Mouse (Mus musculus): Measurements from ENCODE around the gene Tmem59l. TPM values are rescaled to one million over a fixed set of nuclear protein-coding genes. Genes with fewer than 3 reads are reported as not detected.

Gene Tmem59l
- 0.82 TPM for polyA plus RNA-seq (2014; fragmentation: Illumina TruSeq; extraction: RNeasy Lipid Tissue Mini Kit (QIAGEN cat#74804); ENCODE audit: low read depth, low replicate concordance)

DNA sequence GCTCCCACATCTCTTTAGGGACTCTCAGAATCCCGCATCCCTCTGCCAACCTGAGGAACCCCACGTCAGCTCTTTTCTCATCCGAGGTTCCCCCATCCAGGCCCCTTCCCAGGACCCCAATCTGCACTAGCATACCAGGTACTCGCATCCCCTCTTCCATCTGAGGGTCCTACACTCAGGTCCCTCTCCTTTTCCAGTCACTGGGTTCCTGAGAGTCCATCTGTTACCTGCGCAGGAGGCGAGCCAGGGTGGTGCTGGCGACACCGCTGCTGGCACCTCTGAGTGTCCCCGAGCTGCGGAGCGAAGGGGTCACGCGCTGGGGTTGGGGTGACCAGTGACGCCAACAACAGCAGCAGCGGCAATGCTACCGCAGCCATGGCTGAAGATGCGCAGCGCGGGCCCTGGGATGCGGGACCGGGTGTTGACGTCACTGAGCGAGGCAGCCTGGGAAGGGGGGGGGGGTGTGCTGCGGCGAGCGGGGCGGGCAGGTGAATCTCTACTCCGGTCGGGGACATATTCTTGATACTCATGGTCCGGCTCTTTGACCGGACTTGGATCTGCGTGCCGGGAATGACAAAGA lies at the start of gene Tmem59l:
Tmem59l (minus strand) TSS at position 418 of the 580 bp plus-strand sequence.

DNA sequence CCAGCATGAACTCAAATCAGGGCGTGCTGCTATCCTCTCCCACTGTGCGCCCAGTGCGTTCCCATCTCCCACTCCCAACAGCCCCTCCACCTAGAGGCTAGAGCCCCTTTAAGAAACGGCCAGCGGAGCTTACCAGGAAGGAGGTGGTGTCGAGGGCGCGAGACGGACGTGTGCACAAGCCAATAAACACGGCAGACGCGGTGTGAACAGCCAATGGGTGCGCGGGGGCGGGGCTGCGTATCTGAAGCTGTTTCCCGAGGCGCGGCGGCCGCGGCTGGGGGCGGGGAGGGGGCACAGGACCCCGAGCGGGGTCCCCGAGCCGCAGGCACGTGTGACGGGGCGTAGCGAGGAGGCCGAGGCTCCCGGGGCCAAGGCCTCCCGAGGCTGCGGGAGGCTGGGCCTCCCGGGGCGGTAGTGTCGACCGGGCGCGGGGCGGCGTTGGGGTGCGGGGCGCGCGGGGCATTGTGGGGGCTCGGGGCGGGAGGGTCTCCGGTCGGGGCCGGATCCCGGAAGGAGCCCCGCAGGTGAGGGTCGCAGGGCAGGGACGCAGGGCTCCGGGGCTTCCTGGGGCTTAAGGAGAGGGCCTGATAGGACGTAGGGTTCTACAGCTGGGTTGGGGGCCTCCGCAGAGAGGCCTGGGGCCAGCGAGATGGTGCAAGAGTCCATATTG lies 40.5 kb upstream of the Tmem59l start, which contains the start of the genes Fkbp8 and Kxd1:
Fkbp8 (plus strand) TSS at position 213 of the 670 bp plus-strand sequence.
Kxd1 (minus strand) TSS at position 445 of the 670 bp plus-strand sequence.

DNA sequence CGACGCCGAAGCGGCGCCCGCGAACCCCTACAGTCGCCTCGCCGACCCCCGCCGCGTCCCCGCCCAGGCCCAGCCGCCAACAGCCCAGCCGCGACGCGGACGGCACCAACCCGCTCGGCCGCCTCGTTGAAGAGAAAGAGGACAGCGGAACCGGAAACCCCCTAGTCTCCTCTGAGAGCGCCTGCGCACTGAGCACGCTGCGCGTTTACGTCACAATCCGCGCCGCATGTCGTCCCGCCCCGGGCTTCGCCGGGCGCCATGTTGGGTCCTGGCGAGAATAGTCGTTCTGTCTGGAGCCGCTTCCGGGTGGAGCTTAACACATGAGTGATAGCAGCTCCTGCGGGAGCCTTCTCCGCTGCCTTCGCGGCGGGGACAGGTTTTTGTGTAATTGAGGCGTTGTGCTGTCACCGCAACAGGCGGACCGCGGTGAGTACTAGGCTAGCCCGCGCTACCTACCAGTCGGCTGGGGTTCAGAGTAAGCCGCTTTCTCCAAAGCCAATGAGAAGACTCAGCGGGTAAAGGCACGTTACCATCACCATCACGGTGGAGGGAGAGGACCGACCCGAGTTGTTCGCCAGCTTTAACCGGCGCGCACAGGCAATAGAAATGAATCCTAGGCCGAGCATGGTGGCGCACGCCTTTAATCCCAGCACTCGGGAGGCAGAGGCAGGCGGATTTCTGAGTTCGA lies 23.2 kb upstream of the Tmem59l start, which contains the start of gene Uba52:
Uba52 (minus strand) TSS at position 574 of the 688 bp plus-strand sequence.

DNA sequence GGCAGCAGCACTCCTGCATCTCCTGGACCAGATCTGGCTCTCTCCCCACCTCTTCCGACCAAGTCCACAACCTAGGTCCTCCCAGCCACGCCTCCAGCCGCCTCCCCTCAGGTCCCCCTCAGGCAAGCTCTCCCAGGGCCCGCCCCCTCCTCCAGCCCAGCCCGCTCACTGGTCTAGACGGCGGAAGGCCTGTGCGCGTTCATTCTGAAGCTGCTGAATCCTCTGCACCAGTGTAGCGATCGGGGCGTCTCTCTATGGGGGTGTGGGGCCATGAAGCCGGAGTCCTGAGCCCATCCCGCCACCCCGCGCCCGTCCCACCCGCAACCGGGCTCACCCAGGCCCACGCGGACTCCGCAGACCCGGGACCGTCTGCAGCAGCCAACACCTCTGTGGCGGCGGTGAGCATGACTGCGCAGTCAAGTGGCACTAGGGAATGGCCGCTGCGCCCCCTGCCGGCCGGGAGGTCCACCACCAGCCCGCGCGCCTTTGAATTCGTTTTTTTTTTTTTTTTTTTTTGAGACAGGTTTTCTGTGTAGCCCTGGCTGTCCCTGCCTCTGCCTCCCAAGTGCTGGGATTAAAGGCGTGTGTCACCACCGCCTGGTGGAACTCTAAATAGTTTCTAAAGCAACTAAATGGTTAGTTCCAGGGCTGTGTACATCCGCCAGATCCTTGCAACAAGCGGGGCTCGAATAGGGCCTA lies 19.3 kb upstream of the Tmem59l start, which contains the start of gene Rex1bd:
Rex1bd (minus strand) TSS at position 425 of the 699 bp plus-strand sequence.

DNA sequence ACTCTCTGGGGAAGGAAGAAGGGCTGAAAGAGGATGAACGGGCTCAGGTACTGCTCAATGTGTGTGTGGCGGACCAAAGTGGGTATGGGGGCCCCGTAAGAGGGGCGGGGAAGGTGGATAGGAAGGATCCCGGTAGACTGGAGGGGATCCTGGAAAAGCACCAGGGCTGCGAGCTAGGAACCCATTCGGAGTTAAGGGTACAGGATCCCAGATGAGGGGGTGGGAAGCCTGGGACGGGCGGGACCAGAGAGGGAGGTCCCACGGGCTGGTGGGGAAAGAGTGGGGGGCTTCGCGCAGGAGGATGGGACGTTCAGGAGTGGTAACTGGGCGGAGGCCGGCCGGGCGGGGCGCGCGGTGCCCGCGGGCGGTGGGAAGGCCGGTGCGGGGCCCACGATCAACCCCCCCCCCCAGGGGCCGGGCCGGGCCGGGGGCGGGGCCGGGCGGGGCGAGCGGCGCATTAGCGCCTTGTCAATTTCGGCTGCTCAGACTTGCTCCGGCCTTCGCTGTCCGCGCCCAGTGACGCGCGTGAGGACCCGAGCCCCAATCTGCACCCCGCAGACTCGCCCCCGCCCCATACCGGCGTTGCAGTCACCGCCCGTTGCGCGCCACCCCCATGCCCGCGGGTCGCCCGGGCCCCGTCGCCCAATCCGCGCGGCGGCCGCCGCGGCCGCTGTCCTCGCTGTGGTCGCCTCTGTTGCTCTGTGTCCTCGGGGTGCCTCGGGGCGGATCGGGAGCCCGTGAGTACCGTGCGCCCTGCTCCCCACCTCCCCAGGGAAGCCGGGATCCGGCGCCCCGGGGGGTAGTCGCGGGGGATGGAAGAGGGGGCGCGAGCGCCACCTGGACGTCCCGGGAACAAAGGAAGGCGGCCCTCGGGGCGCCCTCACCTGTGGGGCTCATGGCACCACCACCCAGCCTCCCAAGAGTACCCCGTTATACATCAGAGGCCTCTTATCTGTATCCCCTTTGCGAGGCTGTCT lies 5.8 kb upstream of the Tmem59l start, which contains the start of gene Crlf1:
Crlf1 (plus strand) TSS at position 495 of the 977 bp plus-strand sequence.

DNA sequence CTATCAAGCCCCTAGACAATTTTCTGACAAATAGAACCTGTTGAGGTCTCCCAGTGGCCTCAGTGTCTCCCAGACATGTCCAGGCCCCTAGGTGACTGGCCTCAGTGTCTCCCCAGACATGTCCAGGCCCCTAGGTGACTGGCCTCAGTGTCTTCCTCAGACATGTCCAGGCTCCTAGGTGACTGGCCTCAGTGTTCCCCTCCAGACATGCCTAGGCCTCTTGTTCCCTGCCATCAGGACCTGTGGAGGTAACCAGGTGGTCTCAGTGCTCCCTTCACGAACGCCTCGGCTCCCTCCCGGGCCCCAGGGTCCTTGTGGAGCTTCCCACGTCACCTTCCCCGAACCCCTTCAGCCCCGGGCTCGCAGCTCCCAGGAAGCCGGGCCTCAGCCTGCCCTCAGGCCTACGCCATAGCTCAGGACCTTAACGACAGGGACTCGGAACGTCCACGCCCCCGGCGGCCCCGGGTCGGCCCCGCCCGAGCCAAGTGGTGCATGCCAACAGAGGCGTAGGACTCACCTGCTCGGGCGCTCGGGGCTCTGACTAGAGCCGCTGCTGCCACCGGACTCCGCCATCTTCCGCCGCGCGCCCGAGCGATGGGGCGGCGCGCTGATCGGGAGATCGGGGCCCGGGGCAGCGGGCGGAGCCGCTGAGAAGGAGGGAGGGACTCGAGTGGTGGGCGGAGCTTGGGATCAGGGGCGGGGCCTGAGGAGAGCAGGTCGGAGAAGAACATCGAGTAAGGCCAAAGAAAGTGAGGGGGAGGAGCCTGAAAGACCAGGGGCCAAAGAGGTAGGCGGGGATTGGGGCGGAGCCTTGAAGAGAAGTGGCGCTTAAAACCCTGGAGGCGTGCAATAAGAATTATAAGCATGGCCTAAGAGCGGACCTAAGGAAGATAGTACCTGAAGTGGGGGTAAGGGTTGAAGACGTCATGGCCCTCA lies 10.6 kb downstream of the Tmem59l start, which contains the start of gene Klhl26:
Klhl26 (minus strand) TSS at position 636 of the 936 bp plus-strand sequence.

DNA sequence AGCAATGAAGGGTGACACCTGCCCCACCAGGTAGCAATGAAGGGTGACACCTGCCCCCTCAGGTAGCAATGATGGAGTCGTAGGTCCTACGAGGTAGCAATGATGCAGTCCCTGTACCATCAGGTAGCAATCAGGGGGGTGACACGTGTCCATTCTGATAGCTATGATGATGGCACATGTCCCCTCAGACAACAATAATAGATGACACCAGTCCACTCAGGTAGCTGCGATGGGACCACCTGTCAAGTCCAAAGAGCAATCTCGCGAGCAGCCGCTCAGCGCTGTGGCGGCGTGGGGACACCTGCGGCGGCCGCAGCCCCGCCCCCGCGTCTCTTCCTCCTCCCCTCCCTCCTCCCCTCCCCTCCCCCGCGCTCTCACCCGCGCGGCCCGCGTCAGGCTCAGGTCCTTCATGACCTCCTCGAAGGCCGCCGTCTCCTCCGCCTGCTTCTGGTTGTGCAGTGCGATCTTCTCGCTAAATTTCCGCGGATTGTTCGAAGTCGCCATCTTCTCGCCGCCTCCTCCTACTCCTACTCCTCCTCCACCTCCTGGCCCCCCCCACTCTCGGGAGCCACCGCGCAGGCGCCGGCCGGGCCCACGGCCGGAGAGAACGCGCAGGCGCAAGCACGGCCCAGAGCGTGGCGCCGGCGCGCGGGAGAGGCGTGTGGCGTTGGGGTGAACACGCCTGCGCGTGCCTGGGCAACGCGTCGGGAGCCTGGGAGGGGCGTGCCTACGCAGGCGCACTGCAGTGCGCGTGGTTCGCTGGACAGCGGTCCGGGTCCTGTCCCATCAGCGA lies 47.9 kb downstream of the Tmem59l start, which contains the start of gene Crtc1:
Crtc1 (minus strand) TSS at position 525 of the 793 bp plus-strand sequence.

Other genes starting within 250 kb of the Tmem59l start
- gene Homer3, start 204.5 kb downstream of the Tmem59l start, polyA plus RNA-seq (2014; fragmentation: Illumina TruSeq; extraction: RNeasy Lipid Tissue Mini Kit (QIAGEN cat#74804); ENCODE audit: low read depth, low replicate concordance) = not detected
- 4.1 TPM for gene Ddx49, start 184.9 kb downstream of the Tmem59l start, polyA plus RNA-seq (2014; fragmentation: Illumina TruSeq; extraction: RNeasy Lipid Tissue Mini Kit (QIAGEN cat#74804); ENCODE audit: low read depth, low replicate concordance)
- 0.82 TPM for gene Cope, start 184.8 kb downstream of the Tmem59l start, polyA plus RNA-seq (2014; fragmentation: Illumina TruSeq; extraction: RNeasy Lipid Tissue Mini Kit (QIAGEN cat#74804); ENCODE audit: low read depth, low replicate concordance)
- not detected for gene Cers1, start 171.6 kb downstream of the Tmem59l start, polyA plus RNA-seq (2014; fragmentation: Illumina TruSeq; extraction: RNeasy Lipid Tissue Mini Kit (QIAGEN cat#74804); ENCODE audit: low read depth, low replicate concordance)
- gene Gdf1, start 157.5 kb downstream of the Tmem59l start, polyA plus RNA-seq (2014; fragmentation: Illumina TruSeq; extraction: RNeasy Lipid Tissue Mini Kit (QIAGEN cat#74804); ENCODE audit: low read depth, low replicate concordance) = not detected
- gene Upf1, start 134.1 kb downstream of the Tmem59l start, polyA plus RNA-seq (2014; fragmentation: Illumina TruSeq; extraction: RNeasy Lipid Tissue Mini Kit (QIAGEN cat#74804); ENCODE audit: low read depth, low replicate concordance) = 4.0 TPM
- not detected for gene Comp, start 113.8 kb downstream of the Tmem59l start, polyA plus RNA-seq (2014; fragmentation: Illumina TruSeq; extraction: RNeasy Lipid Tissue Mini Kit (QIAGEN cat#74804); ENCODE audit: low read depth, low replicate concordance)
- 2.6 TPM for gene Crtc1, start 47.8 kb downstream of the Tmem59l start, polyA plus RNA-seq (2014; fragmentation: Illumina TruSeq; extraction: RNeasy Lipid Tissue Mini Kit (QIAGEN cat#74804); ENCODE audit: low read depth, low replicate concordance)
- gene Klhl26, start 10.4 kb downstream of the Tmem59l start, polyA plus RNA-seq (2014; fragmentation: Illumina TruSeq; extraction: RNeasy Lipid Tissue Mini Kit (QIAGEN cat#74804); ENCODE audit: low read depth, low replicate concordance) = 5.4 TPM
- not detected for gene Crlf1, start 5.8 kb upstream of the Tmem59l start, polyA plus RNA-seq (2014; fragmentation: Illumina TruSeq; extraction: RNeasy Lipid Tissue Mini Kit (QIAGEN cat#74804); ENCODE audit: low read depth, low replicate concordance)
- not detected for gene Rex1bd, start 19.4 kb upstream of the Tmem59l start, polyA plus RNA-seq (2014; fragmentation: Illumina TruSeq; extraction: RNeasy Lipid Tissue Mini Kit (QIAGEN cat#74804); ENCODE audit: low read depth, low replicate concordance)
- gene Uba52, start 23.4 kb upstream of the Tmem59l start, polyA plus RNA-seq (2014; fragmentation: Illumina TruSeq; extraction: RNeasy Lipid Tissue Mini Kit (QIAGEN cat#74804); ENCODE audit: low read depth, low replicate concordance) = 3.9 TPM
- gene Fkbp8, start 40.4 kb upstream of the Tmem59l start, polyA plus RNA-seq (2014; fragmentation: Illumina TruSeq; extraction: RNeasy Lipid Tissue Mini Kit (QIAGEN cat#74804); ENCODE audit: low read depth, low replicate concordance) = 5.1 TPM
- 8.0 TPM for gene Kxd1, start 40.6 kb upstream of the Tmem59l start, polyA plus RNA-seq (2014; fragmentation: Illumina TruSeq; extraction: RNeasy Lipid Tissue Mini Kit (QIAGEN cat#74804); ENCODE audit: low read depth, low replicate concordance)
- 0.58 TPM for gene Ell, start 52.1 kb upstream of the Tmem59l start, polyA plus RNA-seq (2014; fragmentation: Illumina TruSeq; extraction: RNeasy Lipid Tissue Mini Kit (QIAGEN cat#74804); ENCODE audit: low read depth, low replicate concordance)
- 0.29 TPM for gene Isyna1, start 107.0 kb upstream of the Tmem59l start, polyA plus RNA-seq (2014; fragmentation: Illumina TruSeq; extraction: RNeasy Lipid Tissue Mini Kit (QIAGEN cat#74804); ENCODE audit: low read depth, low replicate concordance)
- not detected for gene Ssbp4, start 121.5 kb upstream of the Tmem59l start, polyA plus RNA-seq (2014; fragmentation: Illumina TruSeq; extraction: RNeasy Lipid Tissue Mini Kit (QIAGEN cat#74804); ENCODE audit: low read depth, low replicate concordance)
- gene Lrrc25, start 128.8 kb upstream of the Tmem59l start, polyA plus RNA-seq (2014; fragmentation: Illumina TruSeq; extraction: RNeasy Lipid Tissue Mini Kit (QIAGEN cat#74804); ENCODE audit: low read depth, low replicate concordance) = not detected
- not detected for gene Gdf15, start 145.1 kb upstream of the Tmem59l start, polyA plus RNA-seq (2014; fragmentation: Illumina TruSeq; extraction: RNeasy Lipid Tissue Mini Kit (QIAGEN cat#74804); ENCODE audit: low read depth, low replicate concordance)
- 55.2 TPM for gene Pgpep1, start 173.0 kb upstream of the Tmem59l start, polyA plus RNA-seq (2014; fragmentation: Illumina TruSeq; extraction: RNeasy Lipid Tissue Mini Kit (QIAGEN cat#74804); ENCODE audit: low read depth, low replicate concordance)
- not detected for gene Lsm4, start 185.9 kb upstream of the Tmem59l start, polyA plus RNA-seq (2014; fragmentation: Illumina TruSeq; extraction: RNeasy Lipid Tissue Mini Kit (QIAGEN cat#74804); ENCODE audit: low read depth, low replicate concordance)
- 24.6 TPM for gene Jund, start 211.6 kb upstream of the Tmem59l start, polyA plus RNA-seq (2014; fragmentation: Illumina TruSeq; extraction: RNeasy Lipid Tissue Mini Kit (QIAGEN cat#74804); ENCODE audit: low read depth, low replicate concordance)
- not detected for gene Iqcn, start 216.1 kb upstream of the Tmem59l start, polyA plus RNA-seq (2014; fragmentation: Illumina TruSeq; extraction: RNeasy Lipid Tissue Mini Kit (QIAGEN cat#74804); ENCODE audit: low read depth, low replicate concordance)
- gene Gm3336, start 231.2 kb upstream of the Tmem59l start, polyA plus RNA-seq (2014; fragmentation: Illumina TruSeq; extraction: RNeasy Lipid Tissue Mini Kit (QIAGEN cat#74804); ENCODE audit: low read depth, low replicate concordance) = not detected
- not detected for gene Pde4c, start 236.4 kb upstream of the Tmem59l start, polyA plus RNA-seq (2014; fragmentation: Illumina TruSeq; extraction: RNeasy Lipid Tissue Mini Kit (QIAGEN cat#74804); ENCODE audit: low read depth, low replicate concordance)

All from adrenal gland, adult 10 weeks (tissue).